Mouse (Mus musculus) myocyte (in vitro differentiated cells): ENCODE data around the gene Srgap3. TPM values are rescaled to one million over a fixed set of nuclear protein-coding genes. Genes with fewer than 3 reads are reported as not detected.

Experiments used
- H3K27me3 ChIP-seq: one replicate; pipeline ENCODE4 v1.6.1; 2011; ENCODE audit not compliant: control insufficient read depth, insufficient read depth, insufficient read length
- H3K36me3 ChIP-seq: one replicate; pipeline ENCODE4 v1.6.1; 2011; ENCODE audit not compliant: control insufficient read depth, insufficient read depth
- H3K4me2 ChIP-seq: one replicate; pipeline ENCODE4 v1.6.1; 2011; ENCODE audit warnings: low read depth, control low read depth
- H3K4me3 ChIP-seq: one replicate; pipeline ENCODE4 v1.5.1; 2011; ENCODE audit warnings: mild to moderate bottlenecking, control low read depth, moderate library complexity
- H3K79me2 ChIP-seq: one replicate; pipeline ENCODE4 v1.6.1; 2011; ENCODE audit not compliant: control insufficient read depth, insufficient read depth
- H3ac ChIP-seq: one replicate; pipeline ENCODE4 v1.6.1; 2011; ENCODE audit not compliant: control insufficient read depth, insufficient read length
- CEBPB ChIP-seq: IDR thresholded peaks from 2 replicates; pipeline ENCODE4 v1.6.1; 2011; ENCODE audit warnings: mild to moderate bottlenecking, moderate library complexity; ENCODE audit not compliant: poor library complexity, insufficient read depth, severe bottlenecking
- E2F4 ChIP-seq: IDR thresholded peaks from one replicate; pipeline ENCODE4 v1.6.1; 2011; ENCODE audit warnings: mild to moderate bottlenecking, control low read depth, moderate library complexity; ENCODE audit not compliant: insufficient read depth
- MAX ChIP-seq: IDR thresholded peaks from one replicate; pipeline ENCODE4 v1.6.1; 2011; ENCODE audit warnings: low read depth, mild to moderate bottlenecking, control low read depth
- MYOD1 ChIP-seq, 3 experiments: IDR thresholded peaks; one replicate each; pipeline ENCODE4 v1.6.1; 2011; ENCODE audit warnings: control low read depth in 2 of 3, low read depth in 2 of 3, mild to moderate bottlenecking in 2 of 3, moderate library complexity in 1 of 3; ENCODE audit not compliant: insufficient read length in 2 of 3, control insufficient read depth in 1 of 3
- MYOG ChIP-seq, 3 experiments: IDR thresholded peaks; one replicate each; pipeline ENCODE4 v1.6.1; 2011; ENCODE audit warnings: control low read depth in 2 of 3, low read depth in 2 of 3, mild to moderate bottlenecking in 2 of 3; ENCODE audit not compliant: insufficient read length in 2 of 3, control insufficient read depth in 1 of 3, insufficient read depth in 1 of 3
- POLR2A ChIP-seq: IDR thresholded peaks from one replicate; pipeline ENCODE4 v1.6.1; 2011; ENCODE audit warnings: low read depth, mild to moderate bottlenecking, control low read depth, moderate library complexity; ENCODE audit not compliant: insufficient read length
- POLR2AphosphoS2 ChIP-seq: IDR thresholded peaks from one replicate; pipeline ENCODE4 v1.6.1; 2011; ENCODE audit warnings: low read depth, control low read depth; ENCODE audit not compliant: insufficient read length
- REST ChIP-seq: IDR thresholded peaks from one replicate; pipeline ENCODE4 v1.6.1; 2011; ENCODE audit warnings: mild to moderate bottlenecking, control low read depth, moderate library complexity; ENCODE audit not compliant: insufficient read depth, insufficient read length
- SRF ChIP-seq: IDR thresholded peaks from one replicate; pipeline ENCODE4 v1.6.1; 2011; ENCODE audit warnings: low read depth; ENCODE audit not compliant: control insufficient read depth, insufficient read length
- TCF12 ChIP-seq: IDR thresholded peaks from one replicate; pipeline ENCODE4 v1.6.1; 2011; ENCODE audit warnings: mild to moderate bottlenecking, control low read depth; ENCODE audit not compliant: poor library complexity, insufficient read depth, severe bottlenecking
- TCF3 ChIP-seq: IDR thresholded peaks from one replicate; pipeline ENCODE4 v1.6.1; 2011; ENCODE audit warnings: low read depth, control low read depth; ENCODE audit not compliant: insufficient read length
- USF1 ChIP-seq: IDR thresholded peaks from one replicate; pipeline ENCODE4 v1.6.1; 2011; ENCODE audit warnings: low read depth, mild to moderate bottlenecking, control low read depth, moderate library complexity
- polyA plus RNA-seq: library from polyadenylated mRNA; unstranded; fragments of >200 nt; fragmentation: generic; extraction: Trizol; gene quantifications from one replicate; pipeline ENCODE4 v1.2.1, GENCODE M21; 2012; ENCODE audit warnings: missing spikeins

Srgap3 gene
- polyA plus RNA-seq, 1 experiment, result 6.9 TPM

DNA sequence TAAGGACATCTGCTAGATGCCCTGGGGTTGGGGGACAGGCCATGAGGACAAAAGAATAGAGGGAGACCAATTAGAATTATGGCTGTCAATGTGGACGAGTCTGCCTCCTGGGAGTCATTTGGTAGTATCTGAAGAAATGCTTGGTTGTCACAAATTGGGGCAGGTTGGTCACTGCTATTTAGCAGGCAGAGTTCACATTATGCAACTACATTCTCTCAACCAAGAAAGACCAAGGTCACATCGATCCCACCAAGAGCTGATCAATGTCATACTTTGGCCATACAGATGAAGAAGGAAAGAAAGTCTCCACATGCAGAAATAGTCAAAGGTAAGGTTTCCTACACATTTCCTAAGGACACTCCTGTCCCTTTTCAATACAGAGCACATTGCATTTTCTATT, 9.3 kb downstream of the Srgap3 start:
- H3K36me3 ChIP-seq, result no peaks in the 10 kb centered on the region
- no peak overlapping the region for H3K4me2 ChIP-seq
- no peak overlapping the region for H3K4me3 ChIP-seq
- no peak overlapping the region for H3ac ChIP-seq
- no peaks in the 10 kb centered on the region for H3K27me3 ChIP-seq
- TF ChIP-seq REST, result no peak
- TF ChIP-seq MYOG (IDR thresholded peaks at IDR 0.05; ENCODE audit: control insufficient read depth in 1 of 3, insufficient read depth in 1 of 3, insufficient read length in 2 of 3, low read depth in 2 of 3), result no peak
- no peak for TF ChIP-seq TCF3
- no peak for TF ChIP-seq TCF12
- TF ChIP-seq SRF, result no peak
- TF ChIP-seq MYOD1 (IDR thresholded peaks at IDR 0.05; ENCODE audit: control insufficient read depth in 1 of 3, insufficient read length in 2 of 3, low read depth in 2 of 3), result no peak
- no peak for TF ChIP-seq POLR2A
- TF ChIP-seq USF1, result no peak
- TF ChIP-seq E2F4, result no peak
- TF ChIP-seq CEBPB, result no peak
- TF ChIP-seq POLR2AphosphoS2, result no peak
- TF ChIP-seq MAX, result no peak
- peaks cover 33% of the 10 kb centered on the region for H3K79me2 ChIP-seq

DNA sequence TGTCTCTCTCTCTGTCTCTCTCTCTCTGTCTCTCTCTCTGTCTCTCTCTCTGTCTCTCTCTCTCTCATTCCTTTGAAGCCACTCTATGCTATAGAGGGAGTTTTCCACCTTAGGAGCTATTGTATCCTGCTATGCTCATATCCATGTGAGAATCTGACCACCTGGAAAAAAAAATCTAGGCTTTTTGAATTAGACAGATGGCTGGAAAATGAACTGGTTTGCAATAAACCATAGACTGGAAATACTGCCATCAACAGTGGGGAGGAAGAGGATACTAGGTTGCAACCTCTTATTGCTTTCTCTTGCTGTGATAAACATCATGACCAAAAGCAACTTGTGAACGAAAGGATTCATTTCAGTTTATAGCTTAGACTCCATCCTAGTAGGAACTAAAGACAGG, 12.6 kb downstream of the Srgap3 start:
- TF ChIP-seq TCF12 (no peak), CEBPB (no peak), SRF (no peak), POLR2A (no peak), MYOD1 (IDR thresholded peaks at IDR 0.05; ENCODE audit: control insufficient read depth in 1 of 3, insufficient read length in 2 of 3, low read depth in 2 of 3) (no peak), MYOG (IDR thresholded peaks at IDR 0.05; ENCODE audit: control insufficient read depth in 1 of 3, insufficient read depth in 1 of 3, insufficient read length in 2 of 3, low read depth in 2 of 3) (no peak), USF1 (no peak)
- Histone ChIP-seq H3K79me2 (peaks cover 28% of the 10 kb centered on the region), H3K27me3 (no peaks in the 10 kb centered on the region), H3K36me3 (no peaks in the 10 kb centered on the region), H3K4me2 (no peak overlapping the region), H3K4me3 (no peak overlapping the region), H3ac (no peak overlapping the region)

DNA sequence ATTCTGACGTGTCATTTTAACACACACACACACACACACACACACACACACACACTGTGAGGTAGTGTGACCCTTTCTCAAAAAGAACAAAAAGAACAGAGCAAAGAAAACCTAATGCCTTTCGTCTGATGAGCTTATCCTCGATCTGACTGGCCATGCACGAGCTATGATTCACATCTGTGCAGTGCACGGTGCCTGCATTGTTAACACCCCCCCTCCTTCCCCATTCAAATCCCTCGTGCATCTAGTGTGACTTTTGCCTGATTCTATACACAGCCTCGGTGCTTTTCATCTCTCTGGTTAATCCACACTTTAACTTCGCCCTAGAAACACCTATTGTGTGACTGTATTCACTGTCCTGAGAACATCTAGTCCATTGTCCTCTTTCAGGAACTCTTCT, 14.5 kb downstream of the Srgap3 start:
- TF ChIP-seq POLR2AphosphoS2 (no peak), MYOG (IDR thresholded peaks at IDR 0.05; ENCODE audit: control insufficient read depth in 1 of 3, insufficient read depth in 1 of 3, insufficient read length in 2 of 3, low read depth in 2 of 3) (no peak), MYOD1 (IDR thresholded peaks at IDR 0.05; ENCODE audit: control insufficient read depth in 1 of 3, insufficient read length in 2 of 3, low read depth in 2 of 3) (no peak), CEBPB (no peak), USF1 (no peak), TCF12 (no peak), POLR2A (no peak), REST (no peak), MAX (no peak), E2F4 (no peak), SRF (no peak), TCF3 (no peak)
- Histone ChIP-seq H3K4me2 (no peak overlapping the region), H3ac (no peak overlapping the region), H3K36me3 (no peaks in the 10 kb centered on the region), H3K79me2 (peaks cover 14% of the 10 kb centered on the region), H3K4me3 (no peak overlapping the region), H3K27me3 (no peaks in the 10 kb centered on the region)

DNA sequence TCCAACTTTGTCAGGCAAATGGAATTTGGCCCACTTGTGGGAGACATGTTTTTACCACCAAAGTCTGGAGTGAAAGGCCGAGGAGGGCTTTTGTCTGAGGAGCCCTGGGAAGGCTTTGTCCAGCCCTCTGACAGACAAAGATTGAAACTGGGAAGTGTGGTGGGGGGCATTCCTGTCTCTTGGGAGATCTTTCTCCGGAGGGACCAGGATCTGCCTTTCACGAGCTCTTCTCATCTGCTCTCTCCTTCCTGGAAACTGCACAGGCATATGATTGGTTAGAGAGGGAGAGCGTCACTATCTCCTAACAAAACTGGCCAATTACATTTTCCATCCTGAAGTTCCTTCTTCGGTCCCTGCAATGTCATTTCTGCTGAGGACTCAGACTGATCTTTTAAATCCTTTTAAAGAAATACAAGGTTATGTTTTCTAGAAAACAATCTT, 17.0 kb downstream of the Srgap3 start:
- no peak overlapping the region for H3K4me3 ChIP-seq
- H3K4me2 ChIP-seq, result no peak overlapping the region
- H3ac ChIP-seq, result no peak overlapping the region
- H3K79me2 ChIP-seq, result peaks cover 6% of the 10 kb centered on the region
- H3K27me3 ChIP-seq, result no peaks in the 10 kb centered on the region
- H3K36me3 ChIP-seq, result no peaks in the 10 kb centered on the region
- TF ChIP-seq POLR2A (no peak), E2F4 (no peak), MYOD1 (IDR thresholded peaks at IDR 0.05; ENCODE audit: control insufficient read depth in 1 of 3, insufficient read length in 2 of 3, low read depth in 2 of 3) (no peak), MYOG (IDR thresholded peaks at IDR 0.05; ENCODE audit: control insufficient read depth in 1 of 3, insufficient read depth in 1 of 3, insufficient read length in 2 of 3, low read depth in 2 of 3) (no peak), TCF12 (no peak)

DNA sequence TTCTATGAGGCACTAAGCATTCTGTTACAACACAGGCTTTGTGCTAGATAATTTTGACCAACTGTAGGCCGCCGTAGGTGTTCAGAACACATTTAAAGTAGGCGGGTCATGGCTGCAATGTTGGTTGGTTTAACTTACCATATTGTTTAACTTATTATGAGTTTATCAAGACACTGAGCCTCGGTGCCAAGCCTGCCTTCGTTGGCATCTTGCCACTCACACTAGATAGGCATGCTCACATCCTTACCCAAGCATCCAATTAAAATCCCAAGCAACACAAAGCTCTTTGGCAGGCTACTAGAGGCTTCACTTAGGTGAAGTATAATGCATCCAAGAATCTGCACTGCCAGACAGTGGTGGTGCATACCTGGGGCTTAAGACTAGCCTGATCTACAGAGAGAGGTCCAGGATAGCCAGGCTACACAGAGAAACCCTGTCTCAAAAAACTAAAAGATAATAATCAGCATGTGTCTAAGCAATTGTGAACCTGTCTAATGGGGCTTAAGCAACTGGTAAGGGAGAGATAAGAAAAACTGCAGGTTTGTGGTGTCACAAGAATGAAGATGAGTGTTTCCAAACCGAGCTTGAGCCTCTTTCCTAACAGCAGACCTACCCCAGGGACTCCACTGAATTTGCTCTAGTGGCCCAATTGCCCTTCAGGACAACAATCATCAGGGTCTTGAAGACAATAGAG, 17.6 kb downstream of the Srgap3 start:
- no peaks in the 10 kb centered on the region for H3K27me3 ChIP-seq
- H3K4me2 ChIP-seq, result no peak overlapping the region
- TF ChIP-seq E2F4, result no peak
- TF ChIP-seq REST, result no peak
- TF ChIP-seq TCF12, result no peak
- TF ChIP-seq POLR2AphosphoS2, result no peak
- no peak for TF ChIP-seq CEBPB
- TF ChIP-seq MYOG (IDR thresholded peaks at IDR 0.05; ENCODE audit: control insufficient read depth in 1 of 3, insufficient read depth in 1 of 3, insufficient read length in 2 of 3, low read depth in 2 of 3), result no peak
- TF ChIP-seq TCF3, result no peak
- no peak for TF ChIP-seq MYOD1 (IDR thresholded peaks at IDR 0.05; ENCODE audit: control insufficient read depth in 1 of 3, insufficient read length in 2 of 3, low read depth in 2 of 3)
- TF ChIP-seq POLR2A, result no peak
- TF ChIP-seq SRF, result no peak
- no peak for TF ChIP-seq MAX
- TF ChIP-seq USF1, result no peak
- peaks cover 6% of the 10 kb centered on the region for H3K79me2 ChIP-seq
- H3ac ChIP-seq, result no peak overlapping the region
- no peak overlapping the region for H3K4me3 ChIP-seq
- H3K36me3 ChIP-seq, result no peaks in the 10 kb centered on the region
